Mouse (Mus musculus): ENCODE data around the gene Olfr600. TPM values are rescaled to one million over a fixed set of nuclear protein-coding genes. Genes with fewer than 3 reads are reported as not detected.

The Olfr600 gene
- not detected for total RNA-seq (2023)

GRCm38 (mm10) chr7:103349569-103349968 lies at the start of gene Olfr600:
Gene Olfr600, minus strand, starts transcription at chr7:103349669.

DNA sequence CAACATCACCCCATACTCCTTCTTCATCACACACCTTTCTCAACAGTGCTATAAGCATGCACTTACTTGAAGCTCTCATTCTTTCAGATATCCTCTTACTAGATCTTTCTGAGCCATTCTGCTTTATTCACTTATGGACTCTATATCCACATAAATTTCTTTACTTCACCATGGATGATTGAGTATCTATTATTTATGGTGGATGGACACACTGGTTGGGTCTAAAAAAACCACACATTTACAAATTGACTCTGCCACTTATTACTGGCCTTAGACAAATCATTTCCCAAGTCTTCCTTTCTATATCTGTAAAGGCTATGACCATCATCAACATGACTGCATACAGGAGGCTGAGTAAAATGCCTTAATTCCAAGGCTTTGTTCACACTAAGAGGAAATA lies 36.6 kb upstream of the Olfr600 start, which contains the start of gene Olfr603:
Gene Olfr603 (minus strand): TSS at position 101 of the 400 bp plus-strand sequence.

DNA sequence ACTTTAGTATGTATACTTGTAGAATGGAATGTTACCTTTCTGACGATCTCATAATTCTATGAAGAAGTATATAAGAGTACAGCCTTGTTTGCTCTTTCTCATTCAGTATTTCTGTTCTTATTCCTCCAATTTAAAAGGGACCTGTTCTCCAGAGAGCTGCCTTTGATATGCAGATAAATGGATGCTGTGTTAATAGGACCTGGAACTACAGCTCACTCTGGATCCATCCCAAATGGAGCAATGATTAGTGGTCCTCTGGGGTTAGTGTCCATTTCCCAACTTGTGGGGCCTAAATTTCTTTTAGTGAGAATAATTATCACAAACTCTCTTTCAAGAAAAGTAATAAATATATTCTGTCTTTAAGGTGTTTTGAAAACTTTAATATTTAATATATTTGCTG lies 13.1 kb upstream of the Olfr600 start, which contains the start of gene Olfr601:
Gene Olfr601 (minus strand): TSS at position 101 of the 400 bp plus-strand sequence.

DNA sequence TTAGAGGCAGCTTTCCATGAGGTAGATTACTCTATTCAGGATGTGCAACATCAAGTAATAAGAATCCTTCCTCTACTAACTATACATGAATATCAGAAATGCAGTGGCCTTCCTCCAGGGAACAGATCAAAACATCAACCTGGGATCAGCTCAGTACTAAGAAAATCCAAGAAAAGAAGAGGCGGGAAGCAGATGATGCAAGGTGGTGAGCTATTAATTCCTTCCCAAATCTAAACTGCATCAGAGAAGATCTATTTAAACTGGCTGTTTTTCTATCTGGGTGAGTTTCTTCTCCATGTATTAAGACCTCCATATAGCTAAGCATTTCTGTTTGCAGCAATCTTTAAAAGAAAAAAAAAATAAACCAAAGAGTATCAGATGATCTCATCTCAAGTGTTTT lies 13.9 kb downstream of the Olfr600 start, which contains the start of gene Olfr599:
Gene Olfr599 (plus strand): TSS at position 301 of the 400 bp plus-strand sequence.

GRCm38 (mm10) chr7:103323268-103323667 lies 26.2 kb downstream of the Olfr600 start, which contains the start of gene Olfr598:
Gene Olfr598, plus strand, starts transcription at chr7:103323568.

DNA sequence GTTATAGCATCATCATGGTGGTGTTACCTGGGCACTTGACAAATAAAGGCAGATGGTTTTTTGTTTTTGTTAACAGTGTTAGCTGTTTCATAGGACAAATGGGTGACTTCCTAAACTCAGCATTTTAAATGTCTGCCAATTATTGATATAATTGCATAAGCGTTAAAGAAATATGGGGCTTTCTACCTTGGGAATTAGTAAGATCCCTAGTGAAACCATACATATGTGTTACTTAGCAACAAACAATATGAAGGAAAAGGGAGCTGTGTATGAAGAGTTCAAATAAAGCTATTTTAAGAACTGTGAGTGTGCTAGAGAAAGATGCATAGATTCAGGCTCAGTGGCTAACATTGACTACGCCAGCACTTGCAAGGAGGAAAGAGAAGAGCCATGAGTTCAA lies 33.5 kb downstream of the Olfr600 start, which contains the start of gene Olfr597:
Gene Olfr597 (plus strand): TSS at position 301 of the 400 bp plus-strand sequence.

GRCm38 (mm10) chr7:103305348-103305747 lies 44.1 kb downstream of the Olfr600 start, which contains the start of gene Olfr596:
Gene Olfr596, plus strand, starts transcription at chr7:103305648.

Other genes with a start within 250 kb of the Olfr600 start
- not detected for gene Olfr586, start 224.0 kb downstream of the Olfr600 start, total RNA-seq (2023)
- gene Olfr588-ps1, start 208.8 kb downstream of the Olfr600 start, total RNA-seq (2023), result not detected
- gene Olfr589, start 193.3 kb downstream of the Olfr600 start, total RNA-seq (2023), result not detected
- gene Olfr591, start 171.3 kb downstream of the Olfr600 start, total RNA-seq (2023), result not detected
- not detected for gene Olfr592, start 164.9 kb downstream of the Olfr600 start, total RNA-seq (2023)
- not detected for gene Olfr593, start 137.8 kb downstream of the Olfr600 start, total RNA-seq (2023)
- gene Olfr594, start 132.7 kb downstream of the Olfr600 start, total RNA-seq (2023), result not detected
- not detected for gene Usp17ld, start 97.2 kb downstream of the Olfr600 start, total RNA-seq (2023)
- gene Olfr596, start 44.0 kb downstream of the Olfr600 start, total RNA-seq (2023), result not detected
- not detected for gene Olfr597, start 33.4 kb downstream of the Olfr600 start, total RNA-seq (2023)
- gene Olfr598, start 26.1 kb downstream of the Olfr600 start, total RNA-seq (2023), result not detected
- gene Olfr599, start 13.8 kb downstream of the Olfr600 start, total RNA-seq (2023), result not detected
- not detected for gene Olfr601, start 13.0 kb upstream of the Olfr600 start, total RNA-seq (2023)
- not detected for gene Olfr603, start 36.5 kb upstream of the Olfr600 start, total RNA-seq (2023)
- not detected for gene Usp17lc, start 65.4 kb upstream of the Olfr600 start, total RNA-seq (2023)
- not detected for gene Olfr605, start 95.8 kb upstream of the Olfr600 start, total RNA-seq (2023)
- gene Olfr606, start 99.4 kb upstream of the Olfr600 start, total RNA-seq (2023), result not detected
- not detected for gene Olfr607, start 114.5 kb upstream of the Olfr600 start, total RNA-seq (2023)
- gene Olfr608, start 120.2 kb upstream of the Olfr600 start, total RNA-seq (2023), result not detected
- not detected for gene Olfr609, start 148.4 kb upstream of the Olfr600 start, total RNA-seq (2023)
- gene Olfr610, start 162.5 kb upstream of the Olfr600 start, total RNA-seq (2023), result not detected
- gene Olfr611, start 171.2 kb upstream of the Olfr600 start, total RNA-seq (2023), result not detected
- gene Olfr612, start 193.0 kb upstream of the Olfr600 start, total RNA-seq (2023), result not detected
- not detected for gene Olfr613, start 198.4 kb upstream of the Olfr600 start, total RNA-seq (2023)
- gene Olfr615, start 206.4 kb upstream of the Olfr600 start, total RNA-seq (2023), result not detected
- gene Olfr616, start 219.5 kb upstream of the Olfr600 start, total RNA-seq (2023), result not detected
- gene Olfr617, start 223.4 kb upstream of the Olfr600 start, total RNA-seq (2023), result not detected
- gene Olfr618, start 240.4 kb upstream of the Olfr600 start, total RNA-seq (2023), result not detected